Mouse (Mus musculus) C2C12 (cell line): Measurements from ENCODE around the gene Ccdc126. TPM values are rescaled to one million over a fixed set of nuclear protein-coding genes. Genes with fewer than 3 reads are reported as not detected.

ENCODE experiments used
- H3K27me3 ChIP-seq: one replicate; pipeline ENCODE4 v1.6.1; 2011; ENCODE audit not compliant: control insufficient read depth, insufficient read depth, insufficient read length
- H3K36me3 ChIP-seq: one replicate; pipeline ENCODE4 v1.6.1; 2011; ENCODE audit not compliant: control insufficient read depth, insufficient read depth
- H3K4me3 ChIP-seq: one replicate; pipeline ENCODE4 v1.5.1; 2011; ENCODE audit warnings: mild to moderate bottlenecking, control low read depth; ENCODE audit not compliant: poor library complexity, insufficient read depth, severe bottlenecking
- H3K79me2 ChIP-seq: one replicate; pipeline ENCODE4 v1.6.1; 2011; ENCODE audit not compliant: control insufficient read depth, insufficient read depth
- H3K79me3 ChIP-seq: one replicate; pipeline ENCODE4 v1.6.1; 2011; ENCODE audit warnings: low read depth, control low read depth
- H3ac ChIP-seq: one replicate; pipeline ENCODE3; 2011; ENCODE audit warnings: low read depth; ENCODE audit not compliant: control insufficient read depth, insufficient read length
- CEBPB ChIP-seq: IDR thresholded peaks from one replicate; pipeline ENCODE4 v1.6.1; 2011; ENCODE audit warnings: low read depth, mild to moderate bottlenecking, control low read depth, moderate library complexity
- CTCF ChIP-seq: IDR thresholded peaks from one replicate; pipeline ENCODE4 v1.5.1; 2011; ENCODE audit not compliant: control insufficient read depth, insufficient read depth, insufficient read length
- FOSL1 ChIP-seq: IDR thresholded peaks from one replicate; pipeline ENCODE4 v1.8.0; 2011; ENCODE audit warnings: mild to moderate bottlenecking, low read length; ENCODE audit not compliant: poor library complexity, insufficient read depth, severe bottlenecking
- MAX ChIP-seq: IDR thresholded peaks from one replicate; pipeline ENCODE4 v1.6.1; 2011; ENCODE audit warnings: mild to moderate bottlenecking, control low read depth
- MYOD1 ChIP-seq: IDR thresholded peaks from one replicate; pipeline ENCODE4 v1.6.1; 2011; ENCODE audit warnings: low read depth; ENCODE audit not compliant: control insufficient read depth, insufficient read length
- MYOG ChIP-seq: IDR thresholded peaks from one replicate; pipeline ENCODE4 v1.6.1; 2011; ENCODE audit not compliant: control insufficient read depth, insufficient read length; ENCODE audit errors: extremely low read depth
- USF1 ChIP-seq: IDR thresholded peaks from one replicate; pipeline ENCODE4 v1.6.1; 2011; ENCODE audit warnings: low read depth, mild to moderate bottlenecking, control low read depth, moderate library complexity
- polyA plus RNA-seq: library from polyadenylated mRNA; unstranded; fragments of >200 nt; fragmentation: generic; extraction: Trizol; gene quantifications from one replicate; pipeline ENCODE4 v1.2.1, GENCODE M21; 2012; ENCODE audit warnings: missing spikeins

Ccdc126 gene
- polyA plus RNA-seq, 1 experiment: 3.4 TPM

- peak; percentile 63 for TF ChIP-seq CEBPB
- TF ChIP-seq MAX: no peak
- no peaks in the 10 kb centered on the region for H3K27me3 ChIP-seq
- no peaks in the 10 kb centered on the region for H3K79me3 ChIP-seq
- no peaks in the 10 kb centered on the region for H3K79me2 ChIP-seq
- no peak overlapping the region for H3K4me3 ChIP-seq
- H3K36me3 ChIP-seq: no peaks in the 10 kb centered on the region
- no peak overlapping the region for H3ac ChIP-seq
These were observed 30.8 kb downstream of the Ccdc126 start for GRCm38 (mm10) chr6:49349826-49350225.

GRCm38 (mm10) chr6:49354613-49355012 lies 35.5 kb downstream of the Ccdc126 start:
- no peaks in the 10 kb centered on the region for H3K36me3 ChIP-seq
- H3K4me3 ChIP-seq: no peak overlapping the region
- no peaks in the 10 kb centered on the region for H3K79me2 ChIP-seq
- no peaks in the 10 kb centered on the region for H3K79me3 ChIP-seq
- H3K27me3 ChIP-seq: no peaks in the 10 kb centered on the region
- no peak overlapping the region for H3ac ChIP-seq
- no peak for TF ChIP-seq CEBPB
- no peak for TF ChIP-seq MYOG
- no peak for TF ChIP-seq CTCF
- no peak for TF ChIP-seq FOSL1
- no peak for TF ChIP-seq USF1
- TF ChIP-seq MAX: no peak

GRCm38 (mm10) chr6:49355171-49355570 lies 36.1 kb downstream of the Ccdc126 start:
- Histone ChIP-seq H3K79me3 (no peaks in the 10 kb centered on the region), H3ac (no peak overlapping the region), H3K79me2 (no peaks in the 10 kb centered on the region), H3K36me3 (no peaks in the 10 kb centered on the region), H3K27me3 (no peaks in the 10 kb centered on the region), H3K4me3 (no peak overlapping the region)
- no peak for TF ChIP-seq MYOD1
- no peak for TF ChIP-seq MAX
- no peak for TF ChIP-seq USF1
- no peak for TF ChIP-seq CEBPB
- TF ChIP-seq CTCF: no peak
- TF ChIP-seq FOSL1: no peak
- no peak for TF ChIP-seq MYOG

DNA sequence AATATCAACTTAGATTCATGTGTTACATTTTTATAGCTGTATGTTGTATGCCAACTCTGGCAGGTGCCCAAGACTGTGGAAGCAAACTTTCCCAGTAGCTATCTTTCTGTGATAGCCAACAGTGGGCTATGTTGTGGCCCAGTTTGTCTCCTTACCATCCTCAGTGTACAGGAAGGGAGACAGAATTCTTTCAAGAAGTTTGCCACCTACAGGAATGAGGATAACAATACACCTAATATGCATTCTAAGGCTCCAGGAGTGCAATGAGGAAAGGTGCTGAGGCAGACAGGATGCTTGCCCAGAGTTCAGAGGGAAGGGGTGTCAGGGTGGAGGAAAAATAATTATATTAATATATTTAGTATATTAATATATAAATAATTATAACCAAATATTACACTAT lies 41.3 kb downstream of the Ccdc126 start:
- no peaks in the 10 kb centered on the region for H3K79me2 ChIP-seq
- H3ac ChIP-seq: no peak overlapping the region
- H3K79me3 ChIP-seq: no peaks in the 10 kb centered on the region
- no peaks in the 10 kb centered on the region for H3K36me3 ChIP-seq
- no peak overlapping the region for H3K4me3 ChIP-seq
- no peaks in the 10 kb centered on the region for H3K27me3 ChIP-seq
- TF ChIP-seq MAX: no peak
- TF ChIP-seq MYOD1: no peak
- no peak for TF ChIP-seq USF1

GRCm38 (mm10) chr6:49367159-49368054 lies 48.3 kb downstream of the Ccdc126 start, which contains the start of gene Fam221a:
Fam221a (plus strand) TSS chr6:49367739.
- Histone ChIP-seq H3K27me3 (no peaks in the 10 kb centered on the region), H3K36me3 (no peaks in the 10 kb centered on the region), H3K79me2 (no peaks in the 10 kb centered on the region), H3K4me3 (peak within 1 kb of the TSS; percentile 23), H3K79me3 (no peaks in the 10 kb centered on the region), H3ac (peak within 1 kb of the TSS; percentile 33)
- peak; percentile 36 for TF ChIP-seq MAX
- TF ChIP-seq MYOD1: no peak

- TF ChIP-seq CEBPB (no peak), MYOG (no peak), MAX (no peak), FOSL1 (no peak), CTCF (no peak), USF1 (no peak), MYOD1 (no peak)
- no peaks in the 10 kb centered on the region for H3K79me2 ChIP-seq
- H3K36me3 ChIP-seq: no peaks in the 10 kb centered on the region
- H3K79me3 ChIP-seq: no peaks in the 10 kb centered on the region
- no peak overlapping the region for H3ac ChIP-seq
- no peaks in the 10 kb centered on the region for H3K27me3 ChIP-seq
- H3K4me3 ChIP-seq: peak overlapping the region; percentile 23
These were observed 49.1 kb downstream of the Ccdc126 start for GRCm38 (mm10) chr6:49368212-49368611.
